Mouse (Mus musculus) kidney, adult 8-10 months (tissue): ENCODE data around the gene D6Ertd527e.
"Not testable (repeated sequence)": the region's sequence is repeated elsewhere in the genome, so short reads cannot be mapped to it uniquely, and the experiment has no call there.

Experiments used
- DNase-seq, 2 experiments: peaks; one replicate each; pipeline ENCODE4 v3.0.0; 2022

Gene D6Ertd527e

DNA sequence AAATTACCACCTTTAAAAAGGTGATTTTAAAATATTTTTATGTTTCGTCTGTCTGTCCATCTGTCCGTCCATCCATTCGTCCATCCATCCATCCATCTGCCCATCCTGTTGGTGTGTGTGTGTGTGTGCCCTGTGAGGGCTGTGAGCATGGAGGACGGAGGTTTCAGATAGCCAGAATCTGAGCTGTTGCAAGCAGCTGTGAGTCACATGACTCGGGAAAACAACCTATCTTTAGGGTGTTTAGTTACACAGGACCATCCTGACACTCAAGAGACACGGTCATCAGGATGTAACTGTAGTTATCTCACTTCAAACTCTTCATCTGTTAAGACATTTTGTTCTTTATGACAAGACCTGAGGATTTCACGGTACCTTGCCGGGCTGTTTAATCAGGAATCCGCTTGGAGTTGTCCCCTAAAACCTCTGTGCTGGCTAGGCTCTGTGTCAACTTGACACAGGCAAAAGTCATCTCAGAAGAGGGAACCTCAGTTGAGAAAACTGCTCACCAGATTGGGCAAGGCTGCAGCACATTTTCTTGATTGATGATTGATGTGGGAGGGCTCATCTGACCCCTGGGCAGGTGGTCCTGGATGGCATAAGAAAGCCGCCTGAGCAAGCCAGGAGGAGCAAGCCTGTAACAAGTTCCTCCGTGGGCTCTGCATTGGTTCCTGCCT, at the start of gene D6Ertd527e:
Gene D6Ertd527e (plus strand): TSS at position 624 of the 674 bp plus-strand sequence.
- DNase-seq, result no peak

DNA sequence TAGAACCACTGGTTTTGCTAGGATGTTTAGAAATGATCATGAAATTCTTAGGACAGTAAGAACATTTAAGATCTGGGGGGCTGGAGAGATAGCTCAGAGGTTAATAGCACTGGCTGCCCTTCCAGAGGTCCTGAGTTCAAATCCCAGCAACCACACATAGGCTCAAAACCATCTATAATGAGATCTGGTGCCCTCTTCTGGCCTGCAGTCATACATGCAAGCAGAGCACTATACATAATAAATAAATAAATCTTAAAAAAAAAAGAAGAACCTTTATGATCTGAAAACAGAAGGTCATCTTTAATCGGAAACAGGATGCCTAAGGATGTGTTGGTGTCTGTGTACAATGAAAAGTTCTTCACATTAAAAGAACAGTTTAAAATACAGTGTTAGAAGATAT, 44.8 kb upstream of the D6Ertd527e start:
- no peak for DNase-seq

DNA sequence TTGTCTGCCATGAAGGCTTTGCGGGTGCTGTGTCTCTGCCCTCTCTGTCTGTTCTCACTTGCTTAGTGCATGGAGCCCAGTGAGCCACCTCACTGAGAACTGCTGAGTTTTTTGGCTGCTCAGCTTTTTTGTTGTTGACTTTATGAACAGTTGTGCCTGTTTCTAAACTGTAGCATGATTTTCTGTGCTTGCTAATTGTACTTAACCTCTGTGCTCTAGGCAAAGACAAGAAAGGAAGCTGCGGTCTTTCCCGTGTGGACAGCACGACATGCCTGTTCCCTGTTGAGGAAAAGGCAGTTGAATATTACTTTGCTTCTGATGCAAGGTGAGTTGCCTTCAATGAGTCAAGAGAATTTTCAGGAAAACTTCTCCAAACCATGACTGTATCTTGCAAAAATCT, 41.0 kb upstream of the D6Ertd527e start:
- DNase-seq, result no peak

DNA sequence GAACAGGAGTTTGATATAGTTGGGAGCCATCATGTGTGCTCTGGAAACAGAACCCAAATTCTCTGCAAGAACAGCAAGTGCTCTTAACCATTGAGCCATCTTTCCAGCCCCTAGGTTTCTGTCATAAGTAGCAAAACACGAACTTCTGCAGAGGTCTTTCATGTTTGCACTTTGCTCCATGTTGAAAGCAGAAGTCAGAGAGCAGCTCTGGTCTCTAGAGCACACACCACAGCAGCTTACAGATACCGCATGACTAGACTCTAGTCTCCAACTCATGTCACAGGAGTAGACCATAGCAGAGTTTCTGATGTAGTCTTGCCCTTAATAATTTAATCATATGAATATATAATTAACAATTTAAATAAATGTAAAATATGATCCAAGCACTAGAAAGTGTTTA, 36.3 kb upstream of the D6Ertd527e start:
- no peak for DNase-seq

DNA sequence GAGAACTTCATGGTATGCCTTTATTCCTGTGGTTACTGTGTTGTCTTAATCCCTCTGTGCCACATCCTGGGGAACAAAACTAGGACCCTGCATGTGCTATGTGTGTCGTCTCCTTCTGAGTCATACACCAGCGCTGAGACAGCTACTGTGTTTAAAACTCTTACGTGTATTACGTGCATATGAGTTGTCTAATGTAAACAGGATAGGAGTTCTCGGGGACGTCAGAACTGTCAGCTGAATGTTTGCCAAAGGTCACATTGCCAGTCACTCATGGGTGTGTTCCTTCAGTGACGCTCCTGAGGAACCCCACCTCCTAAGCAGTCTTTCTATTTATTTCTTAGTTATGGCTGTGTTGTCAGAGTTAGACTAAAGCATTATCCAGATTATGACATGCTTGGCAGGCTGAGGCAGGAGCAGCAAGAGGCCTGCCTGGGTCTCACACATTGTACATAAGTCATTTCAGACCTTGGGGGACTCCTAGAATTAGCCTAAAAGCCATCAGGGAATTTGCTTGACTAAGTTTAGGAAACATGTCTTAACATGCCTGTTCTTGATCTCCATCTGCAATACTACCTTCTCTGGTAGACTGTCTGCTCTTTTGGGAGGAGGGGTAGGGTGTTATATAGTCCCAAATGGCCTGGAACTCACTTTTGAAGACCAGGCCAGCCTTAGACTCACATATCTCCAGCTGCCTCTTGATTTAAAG, 35.2 kb upstream of the D6Ertd527e start:
- DNase-seq, result no peak

DNA sequence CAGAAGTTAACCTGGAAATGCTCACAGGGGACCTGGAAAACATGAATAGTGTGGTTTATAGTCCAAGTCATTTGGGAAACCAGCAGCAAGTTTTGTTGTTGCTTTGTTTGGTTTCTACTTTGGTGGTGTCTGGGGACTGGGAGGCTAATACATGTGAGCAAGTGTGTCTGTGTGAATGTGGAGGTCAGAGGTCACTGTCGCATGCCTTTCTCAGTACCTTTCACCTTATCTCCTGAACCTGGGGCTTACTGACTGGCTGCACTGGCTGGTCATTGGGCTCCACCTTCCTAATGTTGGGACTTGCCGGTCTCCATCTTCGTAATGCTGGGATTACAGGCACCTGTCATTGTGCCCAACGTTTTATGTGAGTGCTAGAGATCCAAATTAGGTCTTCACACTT, 33.9 kb upstream of the D6Ertd527e start:
- no peak for DNase-seq

DNA sequence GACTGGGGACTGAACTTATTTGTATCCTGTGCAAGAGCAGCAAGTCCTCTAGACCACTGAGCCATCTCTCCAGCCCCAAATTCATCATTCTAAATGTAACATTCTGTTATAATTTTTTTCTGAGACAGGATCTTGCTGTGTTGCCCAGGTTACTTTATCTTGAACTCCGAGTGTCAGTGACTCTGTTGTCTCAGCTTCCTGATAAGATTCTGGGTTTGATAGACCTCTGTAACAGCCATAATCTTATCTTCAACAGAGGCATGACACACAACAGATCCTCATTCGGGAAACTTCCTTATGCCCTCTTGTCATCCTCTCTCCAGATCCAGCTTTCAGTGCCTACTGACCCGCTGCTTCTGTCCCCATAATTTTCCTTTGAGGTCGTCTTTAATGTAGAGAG, 31.8 kb upstream of the D6Ertd527e start:
- DNase-seq, result no peak

DNA sequence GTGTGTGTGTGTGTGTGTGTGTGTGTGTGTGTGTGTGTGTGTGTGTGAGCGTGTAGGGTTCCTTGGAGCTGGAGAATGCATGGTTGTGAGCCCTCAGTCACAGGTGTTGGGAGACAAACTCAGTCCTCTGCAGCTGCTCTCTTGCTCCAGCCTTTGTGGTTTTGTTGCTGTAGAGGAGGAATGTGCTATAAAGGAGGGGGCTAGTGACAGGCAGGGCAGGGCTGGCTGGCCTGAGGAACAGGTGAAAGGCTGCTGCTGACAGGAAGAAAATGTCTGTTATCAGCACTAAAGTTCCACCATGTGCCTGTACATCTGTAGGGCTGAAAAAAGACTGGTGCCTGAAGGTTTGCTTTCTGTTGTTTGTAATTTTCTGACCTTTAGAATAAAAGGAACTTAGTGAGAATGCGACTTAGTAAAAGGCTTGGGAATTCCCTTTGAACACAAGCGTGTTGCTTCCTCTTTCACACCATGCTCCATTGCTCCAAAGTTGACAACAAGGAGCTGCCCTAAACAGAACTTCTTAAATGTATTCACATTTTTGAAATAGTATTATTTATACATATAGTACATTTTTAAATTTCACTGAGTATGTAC, 29.4 kb upstream of the D6Ertd527e start:
- no peak for DNase-seq

DNA sequence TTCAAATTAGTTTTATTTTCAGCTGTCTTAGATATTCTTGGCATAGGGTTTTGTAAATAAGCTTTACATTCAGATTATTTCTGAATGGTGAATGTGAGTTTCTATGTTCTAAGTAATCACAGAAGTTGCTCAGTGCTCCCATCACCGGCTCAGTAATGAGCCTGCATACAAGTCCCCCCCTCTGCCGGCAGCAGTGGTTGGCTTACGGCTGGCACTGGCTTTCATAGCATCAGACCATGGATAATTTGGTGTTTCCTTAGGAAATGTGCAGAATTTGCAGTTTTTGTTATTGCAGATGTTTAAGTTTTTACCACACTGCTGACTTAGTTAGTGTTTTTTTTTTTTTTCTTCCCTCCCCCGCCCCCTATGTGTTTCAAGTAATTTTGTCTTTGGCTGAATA, 25.1 kb upstream of the D6Ertd527e start:
- no peak for DNase-seq

DNA sequence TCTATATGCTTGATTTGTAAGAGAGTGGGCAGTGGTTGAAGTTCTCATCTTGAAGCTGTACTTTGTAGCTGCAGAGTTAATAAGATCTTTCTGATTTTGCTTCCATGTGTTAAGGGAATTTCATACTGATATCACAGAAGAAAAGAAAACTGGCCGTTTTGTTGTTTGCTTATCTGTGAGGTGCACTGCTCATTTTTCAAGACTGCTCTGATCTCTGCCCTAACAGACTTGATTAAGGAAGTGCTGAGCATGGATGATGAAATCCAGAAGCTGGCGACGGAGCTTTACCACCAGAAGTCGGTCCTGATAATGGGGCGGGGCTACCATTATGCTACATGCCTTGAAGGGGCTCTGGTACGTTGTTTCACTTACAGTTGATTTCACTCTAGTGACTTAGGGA, 19.5 kb upstream of the D6Ertd527e start:
- no peak for DNase-seq

DNA sequence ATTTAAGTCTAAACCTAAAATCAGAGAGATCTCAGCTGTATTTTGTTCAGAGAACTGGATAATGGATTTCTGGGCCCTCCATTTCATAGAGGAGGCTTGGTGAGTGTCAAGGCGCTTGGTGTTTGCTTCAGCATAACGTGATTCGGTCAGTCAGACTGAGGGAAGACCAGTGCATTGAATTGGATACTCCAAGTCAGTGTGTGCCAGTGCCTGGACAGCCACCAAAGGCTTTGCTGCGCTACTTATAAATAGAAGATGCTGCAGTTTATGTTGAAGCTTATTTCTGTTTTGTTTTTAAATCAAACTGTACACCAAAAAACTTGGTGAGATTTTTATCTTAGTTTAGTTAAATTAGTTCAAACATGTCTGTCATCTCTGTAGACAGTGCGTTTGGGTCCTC, 16.2 kb upstream of the D6Ertd527e start:
- no peak for DNase-seq

DNA sequence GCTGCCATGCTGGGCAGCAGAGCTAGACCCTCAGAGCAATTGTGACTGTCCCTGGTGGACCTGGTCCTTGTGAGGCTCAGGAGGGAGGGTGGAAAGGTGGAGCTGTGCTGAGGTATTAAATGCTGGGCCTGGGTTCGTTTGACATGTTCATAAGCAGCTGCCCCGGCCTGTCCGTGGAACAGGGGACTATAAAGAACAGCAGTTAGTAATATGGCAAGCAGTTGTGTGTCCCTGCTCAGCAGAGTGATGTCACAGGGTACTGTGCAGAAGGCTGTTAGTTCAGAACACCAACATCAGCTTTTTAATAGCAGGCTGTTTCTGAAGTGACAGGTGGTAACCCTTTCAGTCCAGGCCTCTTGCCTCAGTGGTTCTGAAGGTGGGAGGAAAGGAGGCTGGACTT, 13.7 kb upstream of the D6Ertd527e start:
- no peak for DNase-seq

DNA sequence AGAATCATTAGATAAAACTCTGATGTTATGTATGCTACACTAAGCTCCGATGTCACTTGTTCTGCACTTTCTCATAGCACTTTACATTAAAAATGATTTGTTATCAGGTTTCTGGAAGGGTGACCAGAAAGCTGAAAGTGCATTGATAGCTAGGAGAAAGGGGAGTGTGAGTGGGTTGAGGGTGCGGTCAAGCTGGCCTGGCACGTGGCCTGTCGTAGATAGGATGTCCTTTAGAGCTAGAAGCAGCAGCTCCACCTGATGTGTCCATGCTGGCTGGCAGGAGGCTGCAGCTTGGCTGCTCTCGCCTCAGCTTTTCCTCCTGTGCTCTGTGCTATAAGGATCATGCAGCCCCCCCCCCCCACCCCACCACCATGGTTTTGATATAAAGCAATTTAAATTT, 12.1 kb upstream of the D6Ertd527e start:
- no peak for DNase-seq

DNA sequence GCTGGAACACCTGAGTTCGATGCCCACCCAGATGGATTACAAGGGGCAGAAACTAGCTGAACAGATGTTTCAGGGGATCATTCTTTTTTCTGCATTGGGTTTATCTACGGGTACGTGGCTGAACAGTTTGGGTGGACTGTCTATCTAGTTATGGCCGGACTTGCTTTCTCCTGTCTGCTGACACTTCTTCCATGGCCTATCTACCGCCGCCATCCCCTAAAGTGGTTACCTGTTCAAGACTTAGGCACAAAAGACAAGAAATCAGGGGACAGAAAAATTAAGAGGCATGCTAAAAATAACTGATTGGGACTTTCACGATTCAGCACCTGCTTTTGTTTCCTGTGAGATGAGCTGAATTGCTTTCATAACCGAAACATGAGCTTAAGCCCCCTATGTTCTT, 10.9 kb upstream of the D6Ertd527e start:
- DNase-seq, result not testable (repeated sequence)

DNA sequence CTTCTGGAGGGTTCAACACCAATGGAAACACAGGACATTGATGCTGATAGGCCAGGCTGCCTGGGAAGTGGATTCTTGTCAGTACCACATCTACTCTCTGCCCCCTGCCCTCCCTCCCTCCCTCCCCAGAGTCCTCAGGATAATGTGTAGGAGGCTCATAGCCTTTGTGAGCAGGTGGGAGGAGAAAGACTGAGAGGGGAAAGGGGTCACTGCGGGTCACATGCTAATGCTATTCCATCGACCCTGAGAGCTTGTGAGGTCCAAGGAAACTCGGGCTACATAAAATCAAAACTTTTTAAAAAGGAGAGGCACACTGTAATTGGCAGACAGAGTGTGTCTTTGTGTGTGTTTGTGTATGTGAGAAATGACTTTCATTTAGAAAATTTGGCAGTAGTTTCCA, 5.3 kb upstream of the D6Ertd527e start:
- no peak for DNase-seq

DNA sequence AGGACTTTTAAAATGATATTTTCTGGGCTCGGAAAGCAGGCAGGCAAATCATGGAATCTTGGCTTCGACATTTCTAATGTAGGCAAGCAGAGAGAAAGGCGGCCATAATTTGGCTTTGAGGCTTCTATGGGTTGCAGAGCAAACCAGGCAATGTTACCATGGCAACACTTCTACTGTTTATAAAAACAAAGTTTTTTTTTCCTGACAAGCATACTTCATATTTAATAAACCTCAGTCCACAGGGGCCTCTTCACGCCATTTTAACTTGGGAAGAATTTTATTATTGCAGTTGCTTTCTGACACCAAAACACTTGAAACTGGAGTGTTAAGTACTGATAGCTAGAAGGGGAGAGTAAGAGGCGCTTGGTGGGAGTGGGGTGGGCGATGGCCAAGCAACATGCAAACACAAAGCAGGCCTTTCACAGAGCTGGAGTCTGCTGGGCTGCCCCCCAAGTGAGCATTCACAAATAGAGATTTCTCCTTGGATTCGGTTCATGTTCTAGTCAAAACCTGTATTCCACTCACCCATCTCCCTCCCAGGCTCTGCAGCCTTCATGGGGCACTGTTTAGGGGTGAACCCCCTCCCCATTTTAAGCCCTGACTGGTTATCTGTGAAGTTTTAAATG, 4.8 kb upstream of the D6Ertd527e start:
- DNase-seq, result no peak

DNA sequence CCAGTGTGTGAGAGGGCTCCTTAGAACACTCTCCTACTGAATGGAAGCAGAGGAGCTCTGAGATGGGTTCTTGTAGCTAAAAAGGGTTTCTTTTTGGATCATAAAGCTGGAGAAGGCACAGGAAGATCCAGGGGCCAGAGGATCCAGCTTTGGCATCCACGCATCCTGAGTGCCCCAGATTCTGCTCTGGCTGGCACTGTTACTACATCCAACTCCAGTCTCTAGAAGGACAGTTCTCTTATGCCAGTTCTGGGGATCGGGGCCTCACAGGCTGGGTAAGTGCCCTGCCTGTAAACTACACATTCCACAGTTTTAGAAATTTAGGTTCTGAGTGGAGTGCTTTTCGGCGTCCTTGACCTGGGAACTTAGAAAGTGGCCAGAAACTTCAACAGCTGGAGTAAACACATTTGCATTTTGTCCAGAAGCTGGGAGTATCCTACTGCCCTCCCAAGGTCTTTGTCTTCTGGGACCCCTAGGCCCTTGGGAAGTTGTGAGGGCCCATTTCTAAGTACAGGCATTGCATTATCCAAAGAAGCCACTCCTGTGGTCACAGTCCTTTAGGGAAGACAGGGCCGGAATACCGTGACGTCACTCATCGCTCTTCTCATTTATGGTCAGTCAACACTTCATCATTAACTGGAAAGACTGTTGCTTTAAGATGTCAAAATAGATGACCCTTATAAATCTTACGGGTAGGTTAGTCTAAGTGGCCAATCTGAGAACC, 4.1 kb upstream of the D6Ertd527e start:
- no peak for DNase-seq

DNA sequence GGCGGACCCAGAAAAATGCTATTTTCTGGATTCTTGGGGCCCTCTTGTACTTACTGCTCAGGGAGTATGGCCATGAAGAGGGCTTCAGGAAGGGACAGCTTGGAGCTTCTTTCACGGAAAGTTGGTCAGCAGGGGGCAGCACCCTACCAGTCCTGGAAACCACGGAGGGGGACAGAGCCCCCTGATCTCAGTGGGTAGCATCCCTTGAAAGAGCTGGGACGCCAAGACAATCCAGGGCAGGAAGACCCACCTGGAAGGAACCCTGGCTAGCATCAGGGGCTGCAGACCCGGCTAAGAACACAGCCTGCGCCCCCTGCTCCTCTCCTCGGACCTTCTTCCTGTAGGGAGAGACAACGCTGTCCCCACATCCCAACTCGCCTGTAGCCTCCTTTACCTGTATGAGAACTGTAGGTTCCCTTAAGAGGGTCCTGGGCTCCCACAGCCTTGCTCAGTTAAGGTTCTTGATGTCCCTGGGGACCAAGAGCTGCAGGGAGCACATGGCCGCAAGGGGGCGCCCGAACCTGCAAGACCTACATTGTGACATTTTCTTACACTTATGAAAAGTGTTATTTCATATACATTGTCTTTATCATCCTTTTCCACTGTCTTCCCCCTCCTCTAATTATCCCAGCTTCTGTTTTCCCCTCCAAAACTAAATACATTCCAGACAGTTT, 3.1 kb upstream of the D6Ertd527e start:
- DNase-seq, result peak; percentile 71 to 86

DNA sequence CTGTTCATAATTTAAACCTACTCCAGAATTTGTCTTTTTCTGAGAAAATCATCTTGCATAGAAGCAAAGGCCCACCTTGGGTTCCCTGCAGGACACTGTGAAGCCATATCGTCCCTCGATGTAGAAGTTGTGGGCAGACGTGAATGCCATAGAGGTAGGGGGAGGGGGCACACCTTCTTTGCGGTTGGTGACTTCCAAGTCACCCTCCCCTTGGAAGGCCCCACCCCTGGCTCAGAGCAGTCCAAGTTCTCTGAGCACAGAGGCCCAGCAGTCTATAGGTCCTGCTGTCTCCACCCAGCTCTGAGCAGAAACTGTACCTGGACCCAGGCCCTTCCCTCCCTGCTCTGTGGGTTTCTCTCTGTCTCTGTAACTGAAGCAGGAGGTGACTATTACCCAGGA, 2.6 kb upstream of the D6Ertd527e start:
- DNase-seq, result no peak

DNA sequence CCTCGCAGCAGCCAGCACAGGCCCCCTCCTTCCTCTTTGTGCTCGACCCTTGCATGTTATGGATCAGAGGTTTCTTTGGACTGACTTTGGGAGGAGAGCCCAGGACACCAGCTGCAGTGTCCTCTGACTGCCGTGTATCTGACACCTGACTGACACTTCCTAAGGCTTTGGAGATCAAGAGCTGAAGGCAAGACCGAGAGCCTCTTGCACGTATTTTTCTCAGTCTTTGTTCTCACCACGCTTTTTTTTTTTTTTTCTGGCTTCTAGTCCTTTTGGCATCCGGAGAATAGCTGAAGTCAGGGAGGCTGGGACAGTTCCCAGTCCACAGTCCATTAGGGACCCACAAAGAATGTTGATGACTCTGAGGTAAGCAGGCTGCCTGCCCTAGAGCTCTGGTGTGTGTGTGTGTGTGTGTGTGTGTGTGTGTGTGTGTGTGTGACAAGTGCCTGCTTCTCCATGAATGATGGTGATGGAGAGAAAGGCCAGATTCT, 2.1 kb upstream of the D6Ertd527e start:
- peak in 1 of 2 experiments; percentile 20 for DNase-seq

DNA sequence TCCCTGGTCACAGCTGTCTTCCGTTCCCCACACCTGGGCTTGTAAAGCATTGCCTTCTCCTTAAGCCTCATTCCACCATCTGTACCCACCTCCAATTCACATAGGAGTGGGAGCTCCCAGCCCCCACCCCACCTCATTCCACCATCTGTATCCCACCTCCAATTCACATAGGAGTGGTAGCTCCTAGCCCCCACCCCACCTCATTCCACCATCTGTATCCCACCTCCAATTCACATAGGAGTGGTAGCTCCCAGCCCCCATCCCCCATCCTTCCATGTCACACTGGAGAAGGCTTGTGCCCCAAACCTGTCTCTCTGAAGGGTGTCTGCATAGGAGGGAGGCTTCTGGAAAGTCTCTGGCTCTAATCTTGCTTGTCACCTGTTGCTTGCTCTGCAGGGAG, 1.2 kb upstream of the D6Ertd527e start:
- no peak for DNase-seq

DNA sequence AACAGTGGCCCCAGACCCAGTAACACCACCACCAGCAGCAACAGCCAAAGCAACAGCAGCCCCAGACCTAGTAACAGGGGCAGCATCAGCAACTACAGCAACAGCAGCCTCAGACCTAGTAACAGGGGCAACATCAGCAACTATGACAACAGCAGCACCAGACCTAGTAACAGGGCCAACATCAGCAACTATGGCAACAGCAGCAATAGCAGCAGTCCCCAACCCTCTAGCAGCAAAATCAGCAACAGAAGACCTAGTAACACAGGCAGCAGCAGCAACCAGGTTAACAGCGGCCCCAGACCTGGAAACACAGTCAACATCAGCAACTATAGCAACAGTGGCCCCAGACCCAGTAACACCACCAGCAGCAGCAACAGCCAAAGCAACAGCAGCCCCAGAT, 6.9 kb downstream of the D6Ertd527e start:
- DNase-seq, result no peak

DNA sequence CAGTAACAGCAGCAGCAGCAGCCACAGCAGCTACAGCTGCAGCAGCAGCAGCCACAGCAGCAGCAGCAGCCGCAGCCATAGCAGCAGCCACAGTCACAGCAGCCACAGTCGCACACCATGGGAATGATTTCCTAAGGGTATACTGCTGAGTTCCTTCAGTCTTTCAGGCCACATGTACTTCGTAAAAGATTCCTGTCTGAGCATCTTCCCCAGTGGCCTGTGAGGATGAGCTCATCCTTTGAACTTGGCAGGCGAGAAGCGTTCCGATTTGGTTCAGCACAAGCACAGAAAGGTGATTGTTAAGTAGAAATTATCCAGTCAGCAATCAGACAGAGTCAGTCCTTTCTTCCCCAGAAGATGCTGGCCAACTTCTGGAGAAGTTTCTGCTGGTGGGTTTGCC, 7.6 kb downstream of the D6Ertd527e start:
- no peak for DNase-seq
